Mouse (Mus musculus): Measurements from ENCODE around the gene Myl6. TPM values are rescaled to one million over a fixed set of nuclear protein-coding genes. Genes with fewer than 3 reads are reported as not detected.

Gene Myl6
- total RNA-seq, 2 experiments from 2014 or later = 253 to 273 TPM

Small RNAs within 50 kb of the gene (microRNA-seq; reads per million reads assigned to microRNA genes)
- gene Mir6916 (0.27 to 1.1 reads per million in 2 experiments), gene Mir8105 (1.5 to 1.6 reads per million in 2 experiments)

Other genes starting within 250 kb of the Myl6 start
- gene Apon, start 240.0 kb downstream of the Myl6 start, total RNA-seq (2021) = not detected
- not detected for gene Apof, start 225.5 kb downstream of the Myl6 start, total RNA-seq (2021)
- gene Stat2, start 223.6 kb downstream of the Myl6 start, total RNA-seq (2021) = 10 to 100 TPM in 1 of 2 experiments, 1 to 10 TPM in 1; 8.3 to 11.3 TPM
- gene Il23a, start 195.4 kb downstream of the Myl6 start, total RNA-seq (2021) = not detected
- 1 to 10 TPM; 4.5 to 6.0 TPM for gene Pan2, start 190.8 kb downstream of the Myl6 start, total RNA-seq (2021)
- 10 to 100 TPM; 62.2 to 66.6 TPM for gene Cnpy2, start 171.7 kb downstream of the Myl6 start, total RNA-seq (2021)
- gene Cs, start 156.4 kb downstream of the Myl6 start, total RNA-seq (2021) = 1,000 to 10,000 TPM; 1,006 to 1,090 TPM
- gene Coq10a, start 125.1 kb downstream of the Myl6 start, total RNA-seq (2021) = 100 to 1,000 TPM; 365 to 392 TPM
- 10 to 100 TPM; 38.1 to 40.3 TPM for gene Ankrd52, start 117.0 kb downstream of the Myl6 start, total RNA-seq (2021)
- gene Slc39a5, start 92.9 kb downstream of the Myl6 start, total RNA-seq (2021) = not detected
- 10 to 100 TPM; 41.0 to 42.8 TPM for gene Nabp2, start 82.7 kb downstream of the Myl6 start, total RNA-seq (2021)
- 10 to 100 TPM; 16.6 to 17.2 TPM for gene Rnf41, start 82.5 kb downstream of the Myl6 start, total RNA-seq (2021)
- gene Smarcc2, start 34.9 kb downstream of the Myl6 start, total RNA-seq (2021) = 10 to 100 TPM; 75.4 to 75.8 TPM
- 1 to 10 TPM; 3.2 to 3.3 TPM for gene Myl6b, start 4.5 kb upstream of the Myl6 start, total RNA-seq (2021)
- 10 to 100 TPM; 15.9 to 19.9 TPM for gene Esyt1, start 31.7 kb upstream of the Myl6 start, total RNA-seq (2021)
- gene Zc3h10, start 53.6 kb upstream of the Myl6 start, total RNA-seq (2021) = 1 to 10 TPM; 7.7 to 8.2 TPM
- gene Rpl41, start 55.2 kb upstream of the Myl6 start, total RNA-seq (2021) = 1,000 to 10,000 TPM; 1,490 to 1,551 TPM
- gene Pa2g4, start 71.8 kb upstream of the Myl6 start, total RNA-seq (2021) = 10 to 100 TPM; 43.1 to 46.0 TPM
- 1 to 10 TPM; 6.4 to 8.6 TPM for gene Erbb3, start 95.5 kb upstream of the Myl6 start, total RNA-seq (2021)
- 100 to 1,000 TPM; 257 to 282 TPM for gene Rps26, start 132.6 kb upstream of the Myl6 start, total RNA-seq (2021)
- gene Ikzf4, start 151.8 kb upstream of the Myl6 start, total RNA-seq (2021) = 1 to 10 TPM; 1.7 to 1.8 TPM
- gene Suox, start 179.9 kb upstream of the Myl6 start, total RNA-seq (2021) = 10 to 100 TPM; 22.3 to 28.2 TPM
- 10 to 100 TPM; 76.5 to 84.4 TPM for gene Rab5b, start 202.1 kb upstream of the Myl6 start, total RNA-seq (2021)
- 1 to 10 TPM in 1 of 2 experiments, under 1 TPM in 1; 0.65 to 1.1 TPM for gene Pmel, start 210.1 kb upstream of the Myl6 start, total RNA-seq (2021)
- 1 to 10 TPM; 8.2 to 9.1 TPM for gene Cdk2, start 210.9 kb upstream of the Myl6 start, total RNA-seq (2021)